Mouse (Mus musculus): ENCODE results near the gene Emd.
"Not testable (repeated sequence)": the region's sequence is repeated elsewhere in the genome, so short reads cannot be mapped to it uniquely, and the experiment has no call there.

The Emd gene

GRCm38 (mm10) chrX:74254153-74254887 is at the start of gene Emd:
Emd (plus strand) TSS chrX:74254687.
- DNase-seq = peak; percentile 89

- no peak for DNase-seq
Observed at GRCm38 (mm10) chrX:74218496-74218895, 36.0 kb upstream of the Emd start.

- DNase-seq = no peak
Observed at GRCm38 (mm10) chrX:74219449-74219848, 35.0 kb upstream of the Emd start.

- not testable (repeated sequence) for DNase-seq
Observed at GRCm38 (mm10) chrX:74220099-74220498, 34.4 kb upstream of the Emd start.

GRCm38 (mm10) chrX:74230038-74230437 is 24.4 kb upstream of the Emd start:
- DNase-seq = no peak

GRCm38 (mm10) chrX:74233196-74233595 is 21.3 kb upstream of the Emd start:
- no peak for DNase-seq

GRCm38 (mm10) chrX:74240332-74240731 is 14.2 kb upstream of the Emd start:
- DNase-seq = no peak

- DNase-seq = no peak
Observed at GRCm38 (mm10) chrX:74243396-74243795, 11.1 kb upstream of the Emd start.

GRCm38 (mm10) chrX:74243807-74244206 is 10.7 kb upstream of the Emd start:
- DNase-seq = no peak

GRCm38 (mm10) chrX:74244614-74245083 is 9.8 kb upstream of the Emd start:
- DNase-seq = peak; percentile 13

- no peak for DNase-seq
Observed at GRCm38 (mm10) chrX:74245107-74245506, 9.4 kb upstream of the Emd start.

GRCm38 (mm10) chrX:74245687-74246086 is 8.8 kb upstream of the Emd start:
- peak; percentile 64 for DNase-seq

GRCm38 (mm10) chrX:74246213-74246681 is 8.2 kb upstream of the Emd start:
- peak; percentile 85 for DNase-seq

GRCm38 (mm10) chrX:74246693-74247092 is 7.8 kb upstream of the Emd start:
- no peak for DNase-seq

- DNase-seq = peak; percentile 76
Observed at GRCm38 (mm10) chrX:74248651-74249050, 5.8 kb upstream of the Emd start.

- peak; percentile 75 for DNase-seq
Observed at GRCm38 (mm10) chrX:74249615-74250014, 4.9 kb upstream of the Emd start, which contains the start of gene Flna. Flna (minus strand) TSS chrX:74249820.

GRCm38 (mm10) chrX:74254888-74255565 is 540 bp downstream of the Emd start:
- DNase-seq = no peak

GRCm38 (mm10) chrX:74257746-74258145 is 3.3 kb downstream of the Emd start:
- DNase-seq = no peak

- DNase-seq = no peak
Observed at GRCm38 (mm10) chrX:74269736-74270061, 15.2 kb downstream of the Emd start.

GRCm38 (mm10) chrX:74270062-74270901 is 15.8 kb downstream of the Emd start, which contains the start of gene Rpl10:
Rpl10 (plus strand) TSS chrX:74270812.
- peak; percentile 87 for DNase-seq

- peak; percentile 44 for DNase-seq
Observed at GRCm38 (mm10) chrX:74270902-74271551, 16.5 kb downstream of the Emd start.
